Mouse (Mus musculus) megakaryocyte progenitor cell, adult 5-6 weeks (primary cell): ENCODE results near the gene Gm49368. TPM values are rescaled to one million over a fixed set of nuclear protein-coding genes. Genes with fewer than 3 reads are reported as not detected.
A peak's percentile ranks its signal among the peaks of the same experiment; 100 is the strongest.
"Not testable (repeated sequence)": the region's sequence is repeated elsewhere in the genome, so short reads cannot be mapped to it uniquely, and the experiment has no call there.

Experiments used
- ATAC-seq: replicated peaks from 2 replicates; pipeline ENCODE4 v1.8.0; 2016; ENCODE audit warnings: mild to moderate bottlenecking, moderate TSS enrichment, inconsistent platforms; ENCODE audit not compliant: poor library complexity
- total RNA-seq, 2 experiments: library from RNA; stranded (forward) in 1 of 2; stranded (reverse) in 1 of 2; fragments of 157-497, 149-512 nt in 1 of 2; fragments of 200-1000 nt in 1 of 2; gene quantifications; 2 replicates each; pipeline versions ENCODE4 v1.2.3 to v1.2.4; 2015 to 2017

Gene Gm49368
- 0.05 TPM in 1 of 2 replicates, not detected in the other for total RNA-seq (2015)
- not detected in 2 replicates for total RNA-seq (2017)

DNA sequence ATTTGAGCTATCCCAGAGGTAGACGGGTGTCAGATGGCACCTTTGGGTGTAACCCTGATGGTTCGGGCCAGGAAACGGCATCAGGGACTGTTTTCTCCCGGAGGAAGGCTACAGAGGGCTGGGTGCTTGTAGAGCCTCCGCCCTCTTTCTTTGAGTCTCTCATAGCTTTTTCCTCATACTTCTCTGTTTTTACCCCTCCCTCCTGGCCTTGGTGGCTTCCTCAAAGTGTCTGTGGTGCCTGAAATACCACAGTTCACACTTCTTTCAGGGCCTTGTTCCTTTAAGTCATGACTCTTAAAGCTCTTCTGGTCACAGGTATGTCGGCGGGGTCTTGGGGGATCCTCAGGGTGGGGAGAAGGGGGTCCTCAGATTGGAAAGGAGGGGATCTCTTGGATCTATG lies at the start of gene Gm49368, which contains the start of gene Itgam:
Gene Gm49368, plus strand, starts transcription at position 228 of the 400 bp plus-strand sequence.
Gene Itgam, plus strand, starts transcription at position 185 of the 400 bp plus-strand sequence.
- peak; percentile 57 for ATAC-seq

GRCm38 (mm10) chr7:128013116-128013515 lies 49.4 kb upstream of the Gm49368 start:
- ATAC-seq, result no peak

DNA sequence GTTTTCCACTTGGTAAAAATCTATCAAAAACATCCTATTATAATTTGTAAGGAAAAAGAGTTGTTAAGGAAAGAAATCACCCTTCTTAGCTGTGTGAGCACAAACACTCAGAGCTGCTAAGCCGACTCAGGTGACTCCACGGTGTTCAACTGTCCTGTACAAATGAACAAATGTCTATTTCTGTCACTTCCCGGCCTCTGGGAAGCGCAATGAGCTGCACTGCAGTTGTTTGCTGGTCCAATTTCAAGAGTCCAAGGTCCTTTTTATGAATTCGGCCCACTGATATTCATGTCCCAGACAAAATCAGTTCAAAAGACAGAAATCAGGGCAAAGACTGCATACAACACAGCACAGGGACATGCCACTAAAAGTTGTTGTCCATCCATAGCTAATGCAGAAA lies 46.3 kb upstream of the Gm49368 start:
- ATAC-seq, result not testable (repeated sequence)

DNA sequence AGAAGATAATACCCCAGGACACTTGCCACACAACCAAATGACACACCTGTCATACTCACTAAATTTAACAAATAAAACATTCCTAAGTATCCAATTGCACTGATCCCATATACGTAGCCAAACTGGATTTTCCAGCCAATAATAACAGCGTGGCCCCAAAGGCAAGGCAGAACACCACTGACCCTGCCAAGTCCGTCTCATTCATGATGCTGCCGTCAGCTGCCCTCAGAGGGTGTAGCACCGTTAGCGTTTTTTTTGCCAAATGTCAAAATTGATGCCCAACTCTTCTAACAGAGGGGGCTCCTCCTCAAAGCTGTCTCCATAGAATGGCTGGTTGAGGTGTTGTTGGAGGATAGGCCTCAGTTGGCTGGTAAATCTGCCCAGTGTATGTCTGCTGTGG lies 45.8 kb upstream of the Gm49368 start:
- no peak for ATAC-seq

GRCm38 (mm10) chr7:128018275-128018674 lies 44.2 kb upstream of the Gm49368 start:
- peak; percentile 50 for ATAC-seq

DNA sequence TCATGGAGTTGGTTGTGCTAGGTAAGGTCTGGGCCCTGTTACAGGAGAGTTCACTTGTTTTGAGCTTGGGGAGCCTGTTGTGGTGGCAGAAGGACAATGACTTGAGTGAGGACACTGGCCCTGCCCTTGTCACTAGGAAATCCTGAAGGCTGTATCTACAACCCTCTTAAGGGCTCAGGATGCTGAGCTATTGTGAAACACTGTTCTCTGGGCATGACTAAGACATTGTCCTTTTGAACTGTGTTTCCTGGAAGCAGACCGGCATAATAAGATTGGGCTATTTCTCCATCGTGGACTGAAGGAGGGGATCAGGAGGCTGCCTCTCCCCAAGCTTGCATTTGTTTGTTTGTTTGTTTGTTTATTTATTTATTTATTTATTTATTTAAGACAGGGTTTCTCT lies 43.3 kb upstream of the Gm49368 start:
- ATAC-seq, result peak; percentile 66

DNA sequence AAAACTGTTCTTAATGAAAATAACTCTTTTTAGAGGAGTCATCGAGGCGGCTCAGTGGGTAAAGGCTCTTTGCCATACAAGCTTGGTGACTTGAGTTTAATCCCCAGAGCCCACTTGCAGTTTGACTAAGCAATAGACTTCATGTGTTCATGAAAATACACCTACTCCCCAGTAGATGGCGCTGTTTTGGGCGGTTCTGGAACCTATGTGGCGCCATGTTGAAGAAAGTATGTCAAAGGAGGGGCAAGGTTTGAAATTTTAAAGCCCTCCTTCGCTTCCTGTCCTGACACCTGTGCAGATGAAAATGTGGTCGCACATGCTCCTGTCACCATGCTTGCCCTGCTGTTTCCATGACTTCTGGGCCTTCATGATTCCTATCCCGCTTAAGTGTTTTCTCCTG lies 39.5 kb upstream of the Gm49368 start:
- no peak for ATAC-seq

DNA sequence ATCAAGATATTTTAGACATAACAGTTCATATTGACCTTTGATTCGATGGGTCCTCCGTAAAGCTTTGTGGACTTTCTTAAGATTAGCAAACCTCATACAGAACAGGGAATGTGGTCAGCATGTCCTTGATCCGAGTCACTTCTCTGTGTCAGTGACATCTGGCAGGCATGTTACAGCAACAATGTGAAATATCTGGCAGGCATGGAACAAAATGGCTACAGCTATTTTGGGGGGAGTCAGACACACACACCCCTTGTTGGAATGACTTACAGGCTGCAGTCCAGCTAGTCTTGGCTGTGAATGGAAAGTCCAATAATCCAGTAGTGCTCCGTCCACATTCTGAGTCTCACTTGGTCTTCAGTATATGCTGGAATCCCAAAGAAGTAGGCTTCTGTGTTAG lies 38.9 kb upstream of the Gm49368 start:
- ATAC-seq, result no peak

DNA sequence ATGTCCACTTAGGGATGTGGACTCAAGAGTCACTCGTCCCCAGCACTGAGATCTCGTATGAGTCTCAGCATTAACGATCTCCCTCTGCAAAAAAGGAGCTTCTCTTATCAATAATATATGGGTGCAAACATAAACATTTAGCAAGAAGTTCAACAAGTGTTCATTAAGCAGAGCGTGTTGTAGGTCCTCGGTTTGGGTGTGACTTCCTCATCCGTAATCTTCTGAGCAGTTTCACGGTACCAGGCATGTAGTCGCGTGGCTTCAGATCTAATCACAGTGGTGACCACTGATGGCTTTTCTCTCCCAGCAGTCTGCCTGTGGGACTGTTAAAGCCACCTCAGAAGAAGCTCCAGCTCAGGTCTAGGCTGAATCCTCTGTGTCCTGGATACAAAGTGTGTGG lies 38.1 kb upstream of the Gm49368 start:
- no peak for ATAC-seq

DNA sequence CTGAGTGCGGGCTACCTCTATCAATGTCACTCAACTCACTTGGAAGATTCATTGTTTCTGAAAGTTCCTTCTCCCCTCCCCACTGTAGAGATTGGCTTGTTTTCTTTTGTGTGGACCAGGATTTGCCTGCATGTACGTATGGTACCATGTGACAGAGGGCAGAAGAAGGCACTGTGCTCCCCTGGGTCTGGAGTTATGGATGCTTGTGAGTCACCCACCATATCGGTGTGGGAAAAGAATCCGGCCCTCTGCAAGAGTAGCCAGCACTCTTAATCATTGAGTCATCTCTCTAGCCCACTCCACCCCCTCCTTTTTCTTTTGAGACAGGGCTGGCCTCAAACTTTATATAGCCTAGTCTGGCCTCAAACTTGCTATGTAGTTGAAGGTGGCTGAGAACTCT lies 37.6 kb upstream of the Gm49368 start:
- ATAC-seq, result no peak

DNA sequence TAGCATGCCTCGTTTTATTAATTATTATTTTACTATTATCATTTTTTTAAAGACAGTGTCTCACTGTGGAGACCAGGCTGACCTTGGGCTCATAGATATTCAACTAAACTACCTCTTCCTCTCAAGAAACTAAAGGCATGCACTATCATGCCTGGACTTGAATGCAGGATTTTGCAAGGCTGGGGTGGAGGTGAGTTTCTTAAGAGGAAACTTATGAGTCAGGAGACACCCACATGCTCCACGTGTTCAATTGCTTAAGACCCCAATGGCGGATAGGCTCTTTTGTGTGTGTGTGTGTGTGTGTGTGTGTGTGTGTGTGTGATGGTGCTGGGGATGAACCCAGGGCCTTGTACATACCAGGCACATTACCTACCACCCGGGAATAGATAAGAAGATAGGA lies 37.1 kb upstream of the Gm49368 start:
- peak; percentile 73 for ATAC-seq

DNA sequence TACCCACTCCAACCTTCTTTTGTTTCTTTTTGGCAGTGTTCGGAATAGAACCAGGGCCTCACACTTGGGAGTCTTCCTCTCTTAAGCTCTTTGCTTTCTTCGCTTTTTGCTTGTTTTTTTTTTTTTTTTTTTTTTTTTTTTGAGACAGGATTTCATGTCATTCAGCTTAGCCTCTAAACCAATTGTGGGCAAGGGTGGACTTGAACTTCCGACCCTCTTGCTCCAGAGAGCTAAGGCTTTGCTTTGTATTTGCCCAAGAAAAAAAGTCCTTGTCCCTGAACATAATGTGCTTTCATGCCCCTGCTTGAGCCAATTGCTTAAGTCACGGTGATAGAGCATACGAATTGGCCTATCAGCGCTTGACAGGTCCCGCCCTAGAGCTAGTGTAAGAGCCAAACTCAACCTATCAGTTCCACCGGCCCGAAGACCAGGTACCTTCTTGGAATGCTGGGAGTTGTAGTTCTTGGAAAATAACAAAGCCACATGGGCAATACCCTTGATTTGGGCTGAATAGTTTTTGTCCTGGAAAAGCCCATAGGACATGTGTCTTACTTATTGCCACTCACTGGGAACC lies 31.0 kb upstream of the Gm49368 start:
- peak; percentile 91 for ATAC-seq

DNA sequence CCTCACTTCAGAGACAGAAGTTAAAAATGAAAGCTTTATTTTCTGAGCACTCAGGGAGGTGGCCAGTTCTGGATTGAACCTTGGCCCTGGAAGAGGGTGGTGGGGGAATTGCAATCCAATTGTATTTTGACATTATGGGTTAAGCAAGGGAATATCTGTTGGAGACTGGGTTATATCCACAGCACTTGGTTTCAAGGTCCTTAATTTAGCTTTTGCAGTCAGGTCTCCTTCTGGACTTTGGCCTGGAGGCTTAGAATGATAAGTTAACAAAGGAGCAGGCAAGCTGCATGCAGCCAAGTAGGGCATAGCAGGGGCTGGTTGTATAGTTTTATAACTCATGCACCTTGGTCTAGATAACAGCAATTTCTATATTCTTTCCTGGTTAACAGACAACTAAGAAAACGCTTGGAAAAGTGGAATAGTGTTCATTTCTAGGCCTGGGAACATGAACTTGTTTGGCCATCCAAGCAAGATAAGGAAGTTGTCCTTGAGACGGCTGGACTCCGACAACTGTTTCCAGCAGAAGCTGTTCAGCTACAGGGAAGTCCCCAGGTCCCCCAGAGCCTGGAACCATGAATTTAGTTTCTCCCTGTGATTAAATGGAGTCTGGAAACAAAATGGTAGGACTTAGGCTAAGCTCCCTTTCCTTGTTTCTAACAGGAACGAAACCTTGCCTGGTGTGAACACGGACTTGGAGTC lies 30.0 kb upstream of the Gm49368 start:
- no peak for ATAC-seq

GRCm38 (mm10) chr7:128032989-128033293 lies 29.5 kb upstream of the Gm49368 start:
- ATAC-seq, result no peak

DNA sequence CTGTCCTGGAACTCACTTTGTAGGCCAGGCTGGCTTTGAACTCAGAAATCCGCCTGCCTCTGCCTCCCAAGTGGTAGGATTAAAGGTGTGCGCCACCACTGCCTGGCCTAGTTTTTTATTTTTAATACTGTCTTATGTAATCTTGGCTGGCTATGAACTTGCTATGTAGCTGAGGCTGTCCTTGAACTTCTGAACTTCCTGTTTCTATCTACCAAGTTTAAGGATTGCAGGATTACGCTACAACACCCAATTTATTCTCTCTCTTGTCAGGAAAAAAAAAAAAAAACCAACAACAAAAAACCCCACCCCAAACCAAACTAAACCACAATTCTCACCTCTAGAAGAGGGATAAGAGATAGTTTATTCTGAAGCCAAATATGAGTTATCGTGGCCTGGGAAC lies 28.9 kb upstream of the Gm49368 start:
- ATAC-seq, result no peak

DNA sequence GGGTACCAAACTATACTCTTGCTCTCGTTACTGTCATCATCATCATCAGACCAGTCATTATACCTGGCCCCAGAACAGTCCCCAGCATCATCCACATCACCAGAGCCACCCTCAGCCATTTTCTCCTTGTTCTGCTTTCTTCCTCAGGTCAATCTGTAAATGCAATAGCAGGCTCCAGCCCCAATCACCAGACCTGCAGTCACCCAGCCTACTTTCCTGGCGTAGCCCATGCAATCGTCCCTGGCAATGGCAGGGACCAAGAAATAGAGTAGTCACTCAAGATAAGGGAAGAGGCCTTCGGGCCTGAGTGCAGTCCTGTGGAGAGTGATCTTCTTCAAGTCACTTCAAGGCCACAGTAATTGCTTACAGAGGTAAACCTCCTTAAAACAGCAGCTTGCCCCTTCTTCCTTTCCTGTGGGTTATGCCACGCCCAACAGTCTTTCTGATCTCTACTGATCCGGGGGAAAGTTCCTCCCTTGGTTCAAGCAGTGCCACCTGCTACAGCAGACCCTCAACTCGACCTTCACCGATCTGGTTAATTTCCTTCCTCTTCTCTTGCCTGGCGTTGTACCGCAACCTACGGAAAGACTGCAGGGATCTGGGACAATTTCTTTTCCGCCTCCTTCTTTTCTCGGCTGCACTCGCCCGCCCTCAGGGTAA lies 20.2 kb upstream of the Gm49368 start:
- peak; percentile 84 for ATAC-seq

GRCm38 (mm10) chr7:128044142-128044785 lies 18.2 kb upstream of the Gm49368 start:
- ATAC-seq, result no peak

GRCm38 (mm10) chr7:128045640-128046039 lies 16.8 kb upstream of the Gm49368 start:
- no peak for ATAC-seq

- peak; percentile 68 for ATAC-seq
Measured at GRCm38 (mm10) chr7:128048819-128049218, 13.7 kb upstream of the Gm49368 start.

DNA sequence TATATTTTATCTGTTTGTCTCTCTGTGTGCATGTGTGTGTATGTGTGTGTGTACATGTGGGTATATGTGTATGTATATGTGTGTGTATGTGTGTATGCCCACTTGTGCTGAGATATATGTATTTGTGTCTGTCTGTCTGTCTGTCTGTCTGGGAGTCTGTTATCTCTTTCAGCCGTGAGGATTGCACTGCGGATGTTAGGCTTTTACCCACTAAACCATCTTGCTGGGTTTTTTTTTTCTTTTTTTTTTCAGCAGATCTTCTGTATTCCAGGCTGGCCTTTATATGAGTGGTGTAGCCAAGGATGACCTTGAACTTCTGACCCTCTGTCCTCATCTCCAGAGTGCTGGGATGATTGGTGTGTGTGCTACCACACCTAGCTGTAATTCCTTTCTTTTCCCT lies 13.2 kb upstream of the Gm49368 start:
- no peak for ATAC-seq

GRCm38 (mm10) chr7:128050739-128051138 lies 11.7 kb upstream of the Gm49368 start:
- ATAC-seq, result peak; percentile 88

- no peak for ATAC-seq
Measured at GRCm38 (mm10) chr7:128053061-128053460, 9.4 kb upstream of the Gm49368 start.
